Comparison of ENCODE assay signal across 30 mouse cellular contexts in genomic region chr10:54006868-54007267, GRCm38 (mm10).
A peak's percentile ranks its signal among the peaks of the same experiment; 100 is the strongest.
DNase-seq lines count a peak whose midpoint lies in the region; ATAC-seq and TF ChIP-seq lines count a peak whose summit lies in the region.
"Had no signal": no experiment of that assay in that cellular context is flagged by ENCODE, and none has a peak within 500 bp of the region (broad histone marks: within the 10 kb centered on the region; RNA-seq: fewer than 3 reads in every experiment).

No protein-coding gene starts in this region.

- DNase-seq in layer of hippocampus, adult 2 months (ENCODE audit: low spot score in 2 of 2) = peak; percentile 15 to 68
- no peak for DNase-seq in layer of hippocampus, postnatal 10 days (ENCODE audit: low spot score in 2 of 2)
- DNase-seq in spleen, adult 2 months (ENCODE audit: low read depth in 1 of 2, low spot score in 2 of 2) = no peak
- DNase-seq in spleen, postnatal 14 days (ENCODE audit: low spot score in 2 of 2) = no peak
- DNase-seq in layer of hippocampus, adult 8-10 months (ENCODE audit: low spot score in 2 of 2) = peak; percentile 10 to 18
- DNase-seq: adrenal gland, postnatal 14 days; cerebellum, adult 18-20 months; cerebellum, postnatal 10 days; forebrain, postnatal 0 days; gastrocnemius, postnatal 14 days; heart, adult 11 months; heart, postnatal 4 days; kidney, postnatal 14 days; left cerebral cortex, postnatal 4 days; lung, adult 18-20 months; lung, postnatal 4 days; midbrain, embryonic 14.5 days; right cerebral cortex, postnatal 14 days; thymus, postnatal 4 days had no signal

- no peak overlapping the region for H3K9ac ChIP-seq in heart, embryonic 11.5 days (ENCODE audit: low read depth, low read length)
- H3K9ac ChIP-seq: embryonic facial prominence, embryonic 13.5 days; forebrain, postnatal 0 days; hindbrain, embryonic 14.5 days had no signal

- H3K4me2 ChIP-seq in heart, embryonic 11.5 days = no peak overlapping the region
- H3K4me2 ChIP-seq: embryonic facial prominence, embryonic 13.5 days; hindbrain, embryonic 14.5 days had no signal

- no peaks in the 10 kb centered on the region for H3K9me3 ChIP-seq in heart, embryonic 11.5 days (replicated peaks; ENCODE audit: control insufficient read depth, low read length)
- H3K9me3 ChIP-seq: embryonic facial prominence, embryonic 13.5 days; forebrain, embryonic 10.5 days; G1E; heart, embryonic 10.5 days had no signal

- no peak overlapping the region for H3K4me3 ChIP-seq in layer of hippocampus, adult 2 months
- no peak overlapping the region for H3K4me3 ChIP-seq in spleen, adult 2 months (ENCODE audit: extremely low read depth, insufficient read depth, insufficient read length)
- no peak overlapping the region for H3K4me3 ChIP-seq in heart, embryonic 11.5 days (ENCODE audit: low read depth, low read length)
- H3K4me3 ChIP-seq: embryonic facial prominence, embryonic 13.5 days; forebrain, embryonic 10.5 days; heart, embryonic 10.5 days had no signal

- H3K4me1 ChIP-seq in spleen, adult 2 months (ENCODE audit: control insufficient read depth, insufficient read depth, insufficient read length) = peaks cover 17% of the 10 kb centered on the region
- H3K4me1 ChIP-seq in heart, embryonic 11.5 days (ENCODE audit: control insufficient read depth, insufficient read depth, low read length) = 0 out of 2 replicates have a peak, but pooled peaks cover 2% of the 10 kb centered on the region
- H3K4me1 ChIP-seq: embryonic facial prominence, embryonic 13.5 days; forebrain, embryonic 10.5 days had no signal

- no peak for TF ChIP-seq POLR2A in spleen, adult 2 months (IDR thresholded peaks at IDR 0.05; ENCODE audit: low read depth, low read length)

- WGBS in spleen, adult 2 months = 69% methylated on average over 3 of the region's 3 CpGs
- 35% methylated on average over 3 of the region's 3 CpGs for WGBS in heart, embryonic 11.5 days (ENCODE audit: insufficient replicate concordance)

- ATAC-seq in heart, embryonic 11.5 days (replicated peaks; ENCODE audit: insufficient number of reproducible peaks, low FRiP score, low TSS enrichment) = no peak
- ATAC-seq in cerebellum, adult (ENCODE audit: insufficient number of reproducible peaks, low FRiP score, low TSS enrichment) = no peak
- ATAC-seq: forebrain, postnatal 0 days; intestine, postnatal 0 days; lung, postnatal 0 days; Patski had no signal

- H3K27me3 ChIP-seq in spleen, adult 2 months (ENCODE audit: control insufficient read depth, insufficient read depth, low read length) = no peaks in the 10 kb centered on the region
- no peaks in the 10 kb centered on the region for H3K27me3 ChIP-seq in heart, embryonic 11.5 days (ENCODE audit: control insufficient read depth, insufficient read depth, low read length)
- H3K27me3 ChIP-seq: embryonic facial prominence, embryonic 13.5 days; Patski had no signal

- peaks cover 8% of the 10 kb centered on the region for H3K36me3 ChIP-seq in spleen, adult 2 months (ENCODE audit: control insufficient read depth, insufficient read depth, low read length)
- H3K36me3 ChIP-seq in heart, embryonic 11.5 days (ENCODE audit: control insufficient read depth, insufficient read depth, low read length) = no peaks in the 10 kb centered on the region
- H3K36me3 ChIP-seq: embryonic facial prominence, embryonic 13.5 days; forebrain, embryonic 10.5 days; G1E; heart, embryonic 10.5 days had no signal

- no peak for TF ChIP-seq CTCF in layer of hippocampus, adult 2 months (conservative IDR thresholded peaks at IDR 0.05)
- TF ChIP-seq CTCF in spleen, adult 2 months (IDR thresholded peaks at IDR 0.05; ENCODE audit: extremely low read depth, insufficient read depth, insufficient read length, insufficient replicate concordance) = no peak

- no peak overlapping the region for H3K27ac ChIP-seq in layer of hippocampus, adult 2 months
- H3K27ac ChIP-seq in spleen, adult 2 months (ENCODE audit: insufficient read depth, low read length) = peak overlapping the region; percentile 68
- no peak overlapping the region for H3K27ac ChIP-seq in heart, embryonic 11.5 days (ENCODE audit: low read depth, low read length)
- H3K27ac ChIP-seq: embryonic facial prominence, embryonic 13.5 days; forebrain, embryonic 10.5 days; heart, embryonic 10.5 days; hindbrain, embryonic 14.5 days; stomach, postnatal 0 days had no signal

Comparison
In these comparisons a context has a peak if more than half of its experiments do, and no peak if none do; other contexts are left out.
1. DNase-seq: peak in layer of hippocampus, adult 2 months (2 of 2) and layer of hippocampus, adult 8-10 months (2 of 2); none in layer of hippocampus, postnatal 10 days (0 of 2), spleen, adult 2 months (0 of 2) and spleen, postnatal 14 days (0 of 2).